Comparison of ENCODE assay signal across 28 mouse cellular contexts in the genomic region with DNA sequence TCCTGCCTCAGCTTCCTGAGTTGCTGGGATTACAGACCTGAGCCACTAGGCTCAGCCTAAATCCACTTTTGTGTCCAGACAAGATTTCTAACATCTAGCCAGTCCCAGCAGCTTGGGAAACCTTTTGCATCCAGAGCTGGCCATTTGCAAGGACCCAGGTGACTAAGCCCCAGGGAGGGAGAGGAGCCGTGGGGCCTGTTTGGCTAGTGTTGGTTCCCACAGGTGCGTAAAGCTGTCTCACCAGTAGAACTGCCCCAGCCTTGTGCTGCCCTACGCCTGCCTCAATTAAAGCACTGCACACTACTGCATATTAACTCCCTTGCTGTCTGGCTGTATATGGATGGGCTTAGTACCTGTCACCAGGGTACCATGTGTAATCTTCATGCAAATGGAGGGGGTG. TPM values are rescaled to one million over a fixed set of nuclear protein-coding genes. Genes with fewer than 3 reads are reported as not detected.
"Had no signal": no experiment of that assay in that cellular context is flagged by ENCODE, and none has a peak within 500 bp of the region (broad histone marks: within the 10 kb centered on the region; RNA-seq: fewer than 3 reads in every experiment).

No protein-coding gene starts in this region.

- H3K27me3 ChIP-seq: heart, embryonic 12.5 days; hindbrain, embryonic 12.5 days; intestine, embryonic 15.5 days; limb, embryonic 12.5 days had no signal

- DNase-seq: gastrocnemius, adult 2 months; gastrocnemius, postnatal 10 days; gastrocnemius, postnatal 25 days; heart, adult 18-20 months; heart, postnatal 10 days; heart, postnatal 4 days; kidney, adult 18-20 months; kidney, adult 8-10 months; kidney, postnatal 10 days; kidney, postnatal 25 days; kidney, postnatal 4 days; liver had no signal

- H3K4me2 ChIP-seq: heart, embryonic 12.5 days; hindbrain, embryonic 12.5 days; hindbrain, embryonic 14.5 days; intestine, embryonic 15.5 days; limb, embryonic 12.5 days had no signal

- H3K4me3 ChIP-seq: gastrocnemius, adult 2 months; heart, embryonic 10.5 days; heart, embryonic 12.5 days; hindbrain, embryonic 10.5 days; hindbrain, embryonic 12.5 days; intestine, embryonic 15.5 days; layer of hippocampus, adult 2 months; left cerebral cortex, adult 2 months; limb, embryonic 10.5 days; limb, embryonic 12.5 days had no signal

- ATAC-seq: hindbrain, embryonic 16.5 days; inflammation-experienced regulatory T-cells, adult 6 months; intestine, embryonic 15.5 days had no signal

- H3K27ac ChIP-seq: gastrocnemius, adult 2 months; heart, embryonic 10.5 days; hindbrain, embryonic 10.5 days; hindbrain, embryonic 12.5 days; hindbrain, embryonic 14.5 days; intestine, embryonic 15.5 days; layer of hippocampus, adult 2 months; left cerebral cortex, adult 2 months; limb, embryonic 10.5 days; limb, embryonic 12.5 days had no signal

- H3K9ac ChIP-seq: heart, embryonic 12.5 days; hindbrain, embryonic 12.5 days; hindbrain, embryonic 14.5 days; intestine, embryonic 15.5 days; limb, embryonic 12.5 days had no signal

- H3K9me3 ChIP-seq: heart, embryonic 10.5 days; heart, embryonic 12.5 days; hindbrain, embryonic 10.5 days; hindbrain, embryonic 12.5 days; intestine, embryonic 15.5 days; limb, embryonic 10.5 days; limb, embryonic 12.5 days had no signal

RNA-seq across cellular contexts. Expression of a gene that starts 52.2 kb away (rescaled TPM):
- total RNA-seq: granulocyte monocyte progenitor cell, adult 5-6 weeks; heart, adult 18-20 months; heart, postnatal 25 days had no signal
- polyA plus RNA-seq: heart, embryonic 10.5 days; heart, embryonic 12.5 days; heart, embryonic 14.5 days; heart, embryonic 16.5 days; inflammation-experienced regulatory T-cells, adult 6 months had no signal
